Mouse (Mus musculus) spleen, adult 18-20 months (tissue): ENCODE results near the gene Rgs16.
"Not testable (repeated sequence)": the region's sequence is repeated elsewhere in the genome, so short reads cannot be mapped to it uniquely, and the experiment has no call there.

Experiments used
- DNase-seq, 2 experiments: peaks; one replicate each; pipeline ENCODE4 v3.0.0; 2022; ENCODE audit warnings: mixed read lengths in 2 of 2

Rgs16 gene

GRCm38 (mm10) chr1:153752521-153752920 lies 12.4 kb downstream of the Rgs16 start:
- DNase-seq, result no peak

- no peak for DNase-seq
Observed at GRCm38 (mm10) chr1:153753725-153754464, 13.7 kb downstream of the Rgs16 start.

GRCm38 (mm10) chr1:153764136-153764535 lies 24.0 kb downstream of the Rgs16 start:
- DNase-seq, result no peak

- no peak for DNase-seq
Observed at GRCm38 (mm10) chr1:153766298-153766697, 26.1 kb downstream of the Rgs16 start.

- DNase-seq, result no peak
Observed at GRCm38 (mm10) chr1:153767281-153767680, 27.1 kb downstream of the Rgs16 start.

GRCm38 (mm10) chr1:153768465-153768864 lies 28.3 kb downstream of the Rgs16 start:
- DNase-seq, result no peak

GRCm38 (mm10) chr1:153769571-153769970 lies 29.4 kb downstream of the Rgs16 start:
- DNase-seq, result not testable (repeated sequence)

GRCm38 (mm10) chr1:153769998-153770775 lies 30.0 kb downstream of the Rgs16 start:
- DNase-seq, result no peak

GRCm38 (mm10) chr1:153770776-153771167 lies 30.6 kb downstream of the Rgs16 start:
- no peak for DNase-seq

GRCm38 (mm10) chr1:153775174-153775573 lies 35.0 kb downstream of the Rgs16 start:
- no peak for DNase-seq

GRCm38 (mm10) chr1:153776257-153776656 lies 36.1 kb downstream of the Rgs16 start:
- no peak for DNase-seq

GRCm38 (mm10) chr1:153778205-153778604 lies 38.1 kb downstream of the Rgs16 start:
- no peak for DNase-seq

GRCm38 (mm10) chr1:153783339-153783738 lies 43.2 kb downstream of the Rgs16 start:
- no peak for DNase-seq

GRCm38 (mm10) chr1:153785608-153786007 lies 45.5 kb downstream of the Rgs16 start:
- no peak for DNase-seq

- no peak for DNase-seq
Observed at GRCm38 (mm10) chr1:153790708-153791107, 50.6 kb downstream of the Rgs16 start.

- DNase-seq, result no peak
Observed at GRCm38 (mm10) chr1:153794241-153794640, 54.1 kb downstream of the Rgs16 start.
